Mouse (Mus musculus): Measurements from ENCODE around the gene Snx30. TPM values are rescaled to one million over a fixed set of nuclear protein-coding genes. Genes with fewer than 3 reads are reported as not detected.

Gene Snx30
- total RNA-seq, 1 experiment: 19.8 TPM

DNA sequence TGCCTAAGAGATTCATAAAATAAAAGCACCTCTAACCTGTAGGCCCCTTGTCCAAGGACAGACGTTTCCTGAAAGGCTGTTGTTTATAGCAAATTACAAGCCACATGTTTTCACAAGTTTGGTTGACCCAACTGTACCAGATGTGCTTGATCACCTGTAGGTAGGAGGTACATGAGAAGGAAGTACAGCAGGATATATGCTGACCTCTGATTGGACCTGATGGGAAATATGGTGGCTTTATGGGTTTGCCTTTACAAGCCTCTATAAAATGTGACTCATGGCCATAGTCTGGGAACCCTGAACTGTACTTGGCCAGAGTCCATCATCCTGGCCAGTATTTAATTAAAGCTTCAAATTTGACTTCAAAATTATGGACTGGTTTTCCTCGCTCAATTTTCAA lies 131.9 kb downstream of the Snx30 start:
- no peak for DNase-seq (ENCODE audit: low read depth, low spot score)
- no peaks in the 10 kb centered on the region for H3K9me3 ChIP-seq (ENCODE audit: control insufficient read depth, insufficient read depth, low read depth, low read length)
- TF ChIP-seq ZC3H11A (IDR thresholded peaks at IDR 0.05; ENCODE audit: borderline replicate concordance, low read depth, low read length) (no peak), ZNF384 (IDR thresholded peaks at IDR 0.05; ENCODE audit: low read depth, low read length) (no peak), HCFC1 (IDR thresholded peaks at IDR 0.05; ENCODE audit: borderline replicate concordance, insufficient read depth, low read length) (no peak), CHD2 (IDR thresholded peaks at IDR 0.05; ENCODE audit: low read depth, low read length) (no peak), MAFK (IDR thresholded peaks at IDR 0.05; ENCODE audit: insufficient read depth, low read depth, low read length) (no peak)
- in situ Hi-C loops (cut with MboI; ENCODE audit: low sequenced_read_pairs in 2 of 2, unreplicated experiment in 2 of 2): loop anchor here in 1 of 2 experiments (10.0 kb wide), 1 partner anchor 67 kb away; no protein-coding TSS in a partner anchor
- H3K4me1 ChIP-seq (ENCODE audit: control insufficient read depth in 2 of 2, insufficient read depth in 2 of 2, low read length in 2 of 2, poor library complexity in 1 of 2): peaks cover 0 to 4% of the 10 kb centered on the region in 2 experiments; a peak in 1 of 4 replicates
- H3K36me3 ChIP-seq (ENCODE audit: control insufficient read depth, insufficient read depth, low read length, poor library complexity, severe bottlenecking): no peaks in the 10 kb centered on the region
- H3K4me3 ChIP-seq (ENCODE audit: insufficient read depth in 1 of 2, low read depth in 1 of 2, low read length in 2 of 2, poor library complexity in 1 of 2, severe bottlenecking in 1 of 2): no peak overlapping the region
- no peak overlapping the region for H3K9ac ChIP-seq (ENCODE audit: insufficient read depth, low read depth, low read length, poor library complexity, severe bottlenecking)
- H3K27ac ChIP-seq (ENCODE audit: insufficient read depth, low read depth, low read length, poor library complexity, severe bottlenecking): no peak overlapping the region

Other genes starting within 250 kb of the Snx30 start
- 4.2 and 7.1 TPM in 2 replicates for gene Hsdl2, start 224.3 kb upstream of the Snx30 start, total RNA-seq (2012; rRNA removed)
- gene E130308A19Rik, start 179.6 kb upstream of the Snx30 start, total RNA-seq (2012; rRNA removed): 14.6 and 14.9 TPM in 2 replicates
- gene Inip, start 4.3 kb upstream of the Snx30 start, total RNA-seq (2012; rRNA removed): 31.5 and 32.9 TPM in 2 replicates
- gene Slc46a2, start 109.2 kb downstream of the Snx30 start, total RNA-seq (2012; rRNA removed): 0.05 TPM in 1 of 2 replicates, not detected in the other
- gene Mup4, start 154.9 kb downstream of the Snx30 start, total RNA-seq (2012; rRNA removed): not detected in 2 replicates
- 2.5 and 2.8 TPM in 2 replicates for gene Mup6, start 158.5 kb downstream of the Snx30 start, total RNA-seq (2012; rRNA removed)